Mouse (Mus musculus) bone marrow, adult 2 months (tissue): ENCODE measurements around the gene Lpin1. TPM values are rescaled to one million over a fixed set of nuclear protein-coding genes. Genes with fewer than 3 reads are reported as not detected.

ENCODE experiments used
- H3K27ac ChIP-seq: fragments of 200-500 bp; 2 replicates; pipeline ENCODE4 v1.5.1; 2012; ENCODE audit warnings: low read depth, mild to moderate bottlenecking, control low read depth, inconsistent platforms, low read length; ENCODE audit not compliant: control insufficient read depth, poor library complexity, insufficient read depth
- H3K4me1 ChIP-seq: fragments of 200-500 bp; 2 replicates; pipeline ENCODE4 v1.6.1; 2011; ENCODE audit warnings: low read length; ENCODE audit not compliant: control insufficient read depth, insufficient read depth
- H3K4me3 ChIP-seq: fragments of 200-500 bp; replicated peaks from 2 replicates; pipeline ENCODE3; 2011; ENCODE audit warnings: mild to moderate bottlenecking, low read depth, low read length, control low read depth; ENCODE audit not compliant: control insufficient read depth
- CTCF ChIP-seq: fragments of 200-500 bp; IDR thresholded peaks from 2 replicates; pipeline ENCODE4 v1.5.1; 2011; ENCODE audit warnings: low read length, control low read depth; ENCODE audit not compliant: control insufficient read depth, insufficient read depth
- POLR2A ChIP-seq: fragments of 200-500 bp; IDR thresholded peaks from 2 replicates; pipeline ENCODE4 v1.6.1; 2011; ENCODE audit warnings: low read depth, mild to moderate bottlenecking, control low read depth, low read length, borderline replicate concordance; ENCODE audit not compliant: control insufficient read depth
- WGBS: fragments of 180-500 bp; shearing (Covaris S2); methylation state at CpG from one replicate; pipeline ENCODE4 v1.1.7; 2018; 5-methylcytosine and 5-hydroxymethylcytosine counted together
- polyA plus RNA-seq: library from polyadenylated mRNA; stranded (reverse); fragments of >200 nt; gene quantifications from 2 replicates; pipeline ENCODE4 v1.2.4, GENCODE M21; 2011; ENCODE audit warnings: low replicate concordance; ENCODE audit not compliant: missing spikeins, insufficient read depth, insufficient read length

The Lpin1 gene
- polyA plus RNA-seq, 1 experiment: 14.8 TPM

DNA sequence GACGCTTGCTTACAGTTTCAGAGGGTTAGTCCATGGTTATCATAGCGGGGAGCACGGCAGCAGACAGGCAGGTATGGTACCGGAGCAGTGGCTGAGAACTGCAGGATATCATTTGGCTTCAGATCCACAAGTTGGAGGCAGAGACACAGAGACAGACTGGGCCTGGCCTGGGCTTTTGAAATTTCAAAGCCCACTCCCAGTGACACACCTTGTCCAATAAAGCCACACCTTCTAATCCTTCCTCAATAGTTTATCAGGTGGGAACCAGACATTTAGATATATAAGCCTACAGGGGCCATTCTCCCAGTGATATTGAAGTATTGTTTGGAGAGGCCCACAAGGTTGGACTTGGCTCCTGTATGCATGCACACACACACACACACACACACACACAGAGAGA, 8.5 kb downstream of the Lpin1 start:
- WGBS: 83% methylated on average over 4 of the region's 4 CpGs
- Histone ChIP-seq H3K4me1 (no peaks in the 10 kb centered on the region), H3K4me3 (no peak overlapping the region), H3K27ac (no peak overlapping the region)
- no peak for TF ChIP-seq CTCF
- TF ChIP-seq POLR2A: no peak

DNA sequence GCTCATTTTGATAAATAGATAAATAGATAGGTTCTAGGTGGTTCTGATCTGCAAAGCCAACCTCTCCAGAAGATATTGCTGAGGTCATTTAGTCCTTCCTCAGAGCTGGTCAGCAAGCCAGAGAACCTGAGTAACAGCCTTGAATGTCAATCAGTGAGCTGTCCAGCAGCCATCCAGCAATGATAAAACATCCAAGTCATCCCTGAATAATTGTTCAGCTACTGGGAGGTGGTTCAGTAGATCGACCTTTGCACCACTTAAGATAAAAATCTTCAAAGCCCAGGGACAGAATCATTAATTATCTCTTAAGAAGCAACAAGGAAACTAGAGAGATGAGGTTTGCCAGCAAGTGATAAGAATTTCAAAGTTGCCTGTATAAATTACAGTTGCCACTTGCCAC, 10.4 kb downstream of the Lpin1 start:
- H3K4me1 ChIP-seq: no peaks in the 10 kb centered on the region
- H3K27ac ChIP-seq: no peak overlapping the region
- 24% methylated on average over 1 of the region's 1 CpGs for WGBS
- TF ChIP-seq POLR2A (no peak), CTCF (no peak)
- no peak overlapping the region for H3K4me3 ChIP-seq

DNA sequence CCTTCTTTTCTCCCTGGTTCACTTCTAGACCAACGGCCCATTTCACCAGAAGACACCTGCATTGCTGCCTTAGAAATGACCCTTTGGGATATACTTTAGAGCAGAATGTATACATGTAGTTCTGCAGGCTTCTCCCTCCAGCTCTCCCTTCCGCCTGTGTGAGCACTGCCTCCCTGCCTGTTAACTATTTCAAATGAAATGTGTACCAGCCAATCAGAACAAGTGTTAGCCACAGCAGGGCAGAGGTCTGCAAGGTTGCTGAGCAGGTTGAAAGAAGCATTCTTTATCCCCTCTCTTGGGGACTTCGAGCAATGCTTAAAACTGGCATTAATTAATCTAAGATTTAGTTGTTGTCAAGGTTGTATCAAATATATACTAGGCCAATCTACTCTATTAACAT, 11.4 kb downstream of the Lpin1 start:
- WGBS: 76% methylated on average over 3 of the region's 3 CpGs

DNA sequence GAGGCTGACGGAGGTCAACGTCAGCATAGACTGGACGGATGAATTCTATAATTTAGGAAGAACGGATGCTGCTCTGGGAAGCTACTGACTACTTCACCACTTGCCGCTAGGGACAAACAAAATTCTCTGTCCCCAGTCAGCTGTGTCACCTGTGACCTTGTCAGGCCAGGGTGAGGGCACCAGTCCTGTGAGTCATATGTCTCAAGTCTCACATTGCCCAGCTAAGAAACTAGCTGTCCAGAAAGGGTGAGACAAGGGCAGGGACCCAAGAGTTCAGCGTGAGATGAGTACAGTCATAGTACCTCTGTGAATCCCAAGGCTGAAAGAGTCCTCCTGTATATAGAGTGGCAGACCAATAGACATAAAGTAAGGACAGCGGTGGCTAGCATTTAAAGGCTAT, 17.0 kb downstream of the Lpin1 start:
- 0 out of 2 replicates have a peak, but pooled peaks cover 1% of the 10 kb centered on the region for H3K4me1 ChIP-seq
- no peak overlapping the region for H3K27ac ChIP-seq
- TF ChIP-seq CTCF (no peak), POLR2A (no peak)
- H3K4me3 ChIP-seq: no peak overlapping the region
- 91% methylated on average over 7 of the region's 7 CpGs for WGBS

More for the DNA sequence above, 11.4 kb downstream of the Lpin1 start:
- Histone ChIP-seq H3K4me1 (no peaks in the 10 kb centered on the region), H3K27ac (no peak overlapping the region), H3K4me3 (no peak overlapping the region)
- TF ChIP-seq POLR2A (no peak), CTCF (no peak)

DNA sequence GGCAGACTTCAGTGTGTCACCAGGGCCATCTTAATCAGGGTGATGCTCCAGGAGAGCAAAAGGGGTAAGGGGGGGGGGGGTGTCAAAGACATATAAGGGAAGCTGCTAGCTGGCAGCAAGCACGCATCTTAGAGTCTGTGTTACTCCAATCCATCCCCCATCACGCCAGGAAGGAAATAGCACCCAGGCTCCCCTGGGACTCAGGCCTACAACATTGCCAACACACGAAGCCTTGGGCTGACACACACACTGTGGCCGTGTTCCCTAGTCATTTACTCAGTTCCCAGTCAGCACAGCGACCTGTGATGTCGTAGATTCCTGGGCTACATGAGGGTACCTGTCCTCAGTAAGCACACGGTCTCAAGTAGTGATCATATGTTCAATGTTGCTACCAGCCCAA, 17.8 kb downstream of the Lpin1 start:
- 0 out of 2 replicates have a peak, but pooled peaks cover 1% of the 10 kb centered on the region for H3K4me1 ChIP-seq
- no peak overlapping the region for H3K4me3 ChIP-seq
- TF ChIP-seq POLR2A (no peak), CTCF (no peak)
- 66% methylated on average over 7 of the region's 7 CpGs for WGBS
- no peak overlapping the region for H3K27ac ChIP-seq

DNA sequence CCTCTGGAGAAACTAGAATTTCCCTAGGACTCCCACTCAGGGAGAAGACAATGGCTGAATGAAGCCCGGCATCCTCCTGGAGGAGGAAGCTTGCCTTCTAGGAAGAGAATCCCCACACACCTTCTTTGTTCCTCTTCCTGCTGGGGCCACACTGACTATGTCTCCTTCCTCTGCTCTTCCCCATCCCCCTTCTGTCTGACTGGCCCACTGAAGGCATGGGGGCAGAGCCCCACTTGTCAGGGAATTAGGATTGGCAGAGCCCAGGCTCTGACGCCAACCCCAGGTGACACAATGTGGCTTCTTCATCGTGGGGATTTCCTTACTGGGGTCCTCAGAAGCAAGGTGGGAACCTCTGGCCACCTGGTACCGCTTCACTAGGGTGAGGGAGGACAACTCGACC, 18.3 kb downstream of the Lpin1 start:
- 48% methylated on average over 5 of the region's 5 CpGs for WGBS
- Histone ChIP-seq H3K4me1 (peaks cover 3% of the 10 kb centered on the region; the same call in 1 of the 2 replicates), H3K4me3 (no peak overlapping the region), H3K27ac (no peak overlapping the region)
- TF ChIP-seq CTCF: no peak
- TF ChIP-seq POLR2A: no peak

DNA sequence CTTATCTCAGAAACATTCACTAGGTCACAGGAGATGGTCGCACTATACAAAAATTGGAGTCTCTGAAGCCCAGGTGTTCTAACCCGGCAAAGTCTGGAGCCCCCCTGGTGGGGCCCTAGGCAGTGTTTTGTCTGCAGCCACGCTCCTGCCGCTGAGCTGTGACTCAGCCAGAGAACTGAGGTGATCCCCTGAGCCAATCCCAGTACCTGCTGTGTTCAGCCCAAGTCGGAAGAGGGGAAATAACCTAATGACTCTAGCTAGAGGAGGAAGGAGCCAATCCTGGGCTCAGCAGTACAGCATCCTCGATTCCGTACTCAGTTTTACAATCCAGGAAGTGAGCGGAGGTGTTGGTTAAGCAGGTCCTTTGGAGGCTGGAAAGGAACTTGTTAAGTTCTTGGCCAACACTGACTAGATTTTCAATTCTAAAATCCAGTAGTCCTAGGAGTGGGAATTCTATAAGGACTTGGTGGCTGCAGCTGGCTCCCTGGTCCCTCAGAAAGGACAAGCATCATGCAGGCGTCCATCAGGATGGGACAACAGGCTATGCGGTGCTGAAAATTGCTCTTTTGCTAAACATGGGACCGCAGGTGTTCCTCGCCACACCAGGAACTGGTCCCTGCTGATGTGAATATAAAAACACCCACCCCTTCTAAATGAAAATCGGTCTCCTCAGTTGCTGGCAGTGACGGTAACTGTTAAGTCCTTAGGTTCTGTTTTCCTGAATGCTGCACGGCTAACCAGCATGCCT, 19.1 kb downstream of the Lpin1 start:
- TF ChIP-seq CTCF (no peak), POLR2A (no peak)
- WGBS: 5% methylated on average over 15 of the region's 15 CpGs
- H3K4me3 ChIP-seq: peak overlapping the region; percentile 69
- H3K27ac ChIP-seq: no peak overlapping the region
- peaks cover 3% of the 10 kb centered on the region; the same call in 1 of the 2 replicates for H3K4me1 ChIP-seq

DNA sequence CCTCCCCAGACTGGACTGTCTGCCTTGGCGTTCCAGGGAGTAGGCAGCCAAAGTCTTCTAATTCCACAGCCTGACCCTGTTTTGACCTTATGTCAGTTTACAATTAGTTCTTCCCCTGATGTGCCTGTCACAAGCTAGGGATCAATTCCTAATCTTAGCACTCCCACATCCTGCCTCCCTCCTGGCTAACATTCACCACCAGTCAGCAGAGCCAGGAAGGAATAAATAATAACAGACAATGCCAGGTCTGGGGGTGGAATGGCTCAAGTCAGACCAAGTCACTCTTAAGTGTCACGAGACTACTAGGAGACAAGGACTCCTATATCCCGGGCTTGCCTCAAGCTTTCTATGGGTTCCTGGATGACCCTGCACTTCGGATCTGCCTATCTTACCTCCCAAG, 20.8 kb downstream of the Lpin1 start:
- Histone ChIP-seq H3K27ac (no peak overlapping the region), H3K4me1 (peaks cover 3% of the 10 kb centered on the region; the same call in 1 of the 2 replicates), H3K4me3 (no peak overlapping the region)
- 40% methylated on average over 4 of the region's 4 CpGs for WGBS
- TF ChIP-seq CTCF (no peak), POLR2A (no peak)
